Mouse (Mus musculus): ENCODE data around the gene Gm14226. TPM values are rescaled to one million over a fixed set of nuclear protein-coding genes. Genes with fewer than 3 reads are reported as not detected.
"Not testable (repeated sequence)": the region's sequence is repeated elsewhere in the genome, so short reads cannot be mapped to it uniquely, and the experiment has no call there.

Gene Gm14226
- total and polyA plus RNA-seq, 2 experiments from 2014 or later, result 0.05 TPM; not detected in 1

- Histone ChIP-seq H3K4me3 (ENCODE audit: low read depth, low read length) (no peak overlapping the region), H3K9me3 (ENCODE audit: low read length) (no peaks in the 10 kb centered on the region), H3K27me3 (ENCODE audit: insufficient read depth, low read length) (no peaks in the 10 kb centered on the region), H3K9ac (no peak overlapping the region), H3K27ac (ENCODE audit: low read depth, low read length) (no peak overlapping the region), H3K4me2 (ENCODE audit: low read depth) (no peak overlapping the region), H3K36me3 (ENCODE audit: insufficient read depth) (no peaks in the 10 kb centered on the region), H3K4me1 (ENCODE audit: insufficient read depth) (no peaks in the 10 kb centered on the region)
- WGBS, result 95% methylated on average over 11 of the region's 11 CpGs
- ATAC-seq, result no peak
- no peak for DNase-seq
- TF ChIP-seq CTCF (IDR thresholded peaks at IDR 0.05; ENCODE audit: low read depth), result no peak
These were observed 12.6 kb upstream of the Gm14226 start for GRCm38 (mm10) chr2:155005491-155005890.

- H3K4me1 ChIP-seq (ENCODE audit: insufficient read depth), result no peaks in the 10 kb centered on the region
- TF ChIP-seq CTCF (IDR thresholded peaks at IDR 0.05; ENCODE audit: low read depth), result no peak
- DNase-seq, result no peak
- no peak overlapping the region for H3K4me2 ChIP-seq (ENCODE audit: low read depth)
- no peaks in the 10 kb centered on the region for H3K27me3 ChIP-seq (ENCODE audit: insufficient read depth, low read length)
- H3K36me3 ChIP-seq (ENCODE audit: insufficient read depth), result no peaks in the 10 kb centered on the region
- 63% methylated on average over 3 of the region's 3 CpGs for WGBS
- no peak for ATAC-seq
- H3K9me3 ChIP-seq (ENCODE audit: low read length), result no peaks in the 10 kb centered on the region
- no peak overlapping the region for H3K27ac ChIP-seq (ENCODE audit: low read depth, low read length)
- H3K4me3 ChIP-seq (ENCODE audit: low read depth, low read length), result no peak overlapping the region
- no peak overlapping the region for H3K9ac ChIP-seq
These were observed 6.9 kb upstream of the Gm14226 start for GRCm38 (mm10) chr2:155011086-155011656.

- Histone ChIP-seq H3K27ac (ENCODE audit: low read depth, low read length) (no peak overlapping the region), H3K4me3 (ENCODE audit: low read depth, low read length) (no peak overlapping the region), H3K9me3 (ENCODE audit: low read length) (no peaks in the 10 kb centered on the region), H3K9ac (no peak overlapping the region), H3K27me3 (ENCODE audit: insufficient read depth, low read length) (no peaks in the 10 kb centered on the region), H3K4me1 (ENCODE audit: insufficient read depth) (no peaks in the 10 kb centered on the region), H3K36me3 (ENCODE audit: insufficient read depth) (no peaks in the 10 kb centered on the region), H3K4me2 (ENCODE audit: low read depth) (no peak overlapping the region)
- DNase-seq (no peak), ATAC-seq (no peak)
- WGBS, result 64% methylated on average over 6 of the region's 6 CpGs
- TF ChIP-seq CTCF (IDR thresholded peaks at IDR 0.05; ENCODE audit: low read depth), result no peak
These were observed 5.1 kb upstream of the Gm14226 start for GRCm38 (mm10) chr2:155012991-155013390.

- not testable (repeated sequence) for H3K27ac ChIP-seq (ENCODE audit: low read depth, low read length); ATAC-seq; H3K9me3 ChIP-seq (ENCODE audit: low read length); H3K4me3 ChIP-seq (ENCODE audit: low read depth, low read length); H3K36me3 ChIP-seq (ENCODE audit: insufficient read depth); H3K27me3 ChIP-seq (ENCODE audit: insufficient read depth, low read length); H3K9ac ChIP-seq; H3K4me2 ChIP-seq (ENCODE audit: low read depth); H3K4me1 ChIP-seq (ENCODE audit: insufficient read depth); DNase-seq
- WGBS, result 43% methylated on average over 6 of the region's 9 CpGs
These were observed 1.3 kb upstream of the Gm14226 start for GRCm38 (mm10) chr2:155016751-155017150.

GRCm38 (mm10) chr2:155018762-155019641 is 936 bp downstream of the Gm14226 start:
- peak overlapping the region; percentile 70 for H3K27ac ChIP-seq (ENCODE audit: low read depth, low read length)
- DNase-seq, result peak; percentile 83
- H3K4me2 ChIP-seq (ENCODE audit: low read depth), result peak overlapping the region; percentile 72
- H3K27me3 ChIP-seq (ENCODE audit: insufficient read depth, low read length), result no peaks in the 10 kb centered on the region
- peak overlapping the region; percentile 46 for H3K4me3 ChIP-seq (ENCODE audit: low read depth, low read length)
- TF ChIP-seq CTCF (IDR thresholded peaks at IDR 0.05; ENCODE audit: low read depth), result peak; percentile 42; the same call in 1 of the 2 replicates
- peak; percentile 97 for ATAC-seq
- under 1% methylated on average over 38 of the region's 38 CpGs for WGBS
- peak overlapping the region; percentile 44 for H3K9ac ChIP-seq
- no peaks in the 10 kb centered on the region for H3K9me3 ChIP-seq (ENCODE audit: low read length)
- no peaks in the 10 kb centered on the region for H3K36me3 ChIP-seq (ENCODE audit: insufficient read depth)
- H3K4me1 ChIP-seq (ENCODE audit: insufficient read depth), result peaks cover 4% of the 10 kb centered on the region; the same call in 1 of the 2 replicates

GRCm38 (mm10) chr2:155019673-155020072 is 1.6 kb downstream of the Gm14226 start:
- H3K4me3 ChIP-seq (ENCODE audit: low read depth, low read length), result peak overlapping the region; percentile 46
- under 1% methylated on average over 22 of the region's 22 CpGs for WGBS
- peak; percentile 80 for TF ChIP-seq CTCF (IDR thresholded peaks at IDR 0.05; ENCODE audit: low read depth)
- H3K4me2 ChIP-seq (ENCODE audit: low read depth), result peak overlapping the region; percentile 72
- ATAC-seq, result peak; percentile 80
- H3K4me1 ChIP-seq (ENCODE audit: insufficient read depth), result peaks cover 4% of the 10 kb centered on the region; the same call in 1 of the 2 replicates
- H3K27me3 ChIP-seq (ENCODE audit: insufficient read depth, low read length), result no peaks in the 10 kb centered on the region
- no peaks in the 10 kb centered on the region for H3K36me3 ChIP-seq (ENCODE audit: insufficient read depth)
- peak overlapping the region; percentile 44 for H3K9ac ChIP-seq
- peak; percentile 90 for DNase-seq
- H3K9me3 ChIP-seq (ENCODE audit: low read length), result no peaks in the 10 kb centered on the region
- peak overlapping the region; percentile 70 for H3K27ac ChIP-seq (ENCODE audit: low read depth, low read length)

- H3K36me3 ChIP-seq (ENCODE audit: insufficient read depth); H3K9me3 ChIP-seq (ENCODE audit: low read length); H3K27ac ChIP-seq (ENCODE audit: low read depth, low read length); H3K4me1 ChIP-seq (ENCODE audit: insufficient read depth); H3K9ac ChIP-seq; ATAC-seq; H3K4me3 ChIP-seq (ENCODE audit: low read depth, low read length); H3K27me3 ChIP-seq (ENCODE audit: insufficient read depth, low read length); DNase-seq: not testable (repeated sequence)
- H3K4me2 ChIP-seq (ENCODE audit: low read depth), result peak overlapping the region; percentile 72
- 23% methylated on average over 20 of the region's 20 CpGs for WGBS
These were observed 2.3 kb downstream of the Gm14226 start for GRCm38 (mm10) chr2:155020247-155020826.

Measured in forebrain, postnatal 0 days (tissue).